8 mouse cellular contexts compared by ENCODE assay signal in genomic region chr9:14274586-14274985, GRCm38 (mm10). TPM values are rescaled to one million over a fixed set of nuclear protein-coding genes. Genes with fewer than 3 reads are reported as not detected.
A peak's percentile ranks its signal among the peaks of the same experiment; 100 is the strongest.
DNase-seq lines count a peak whose midpoint lies in the region; ATAC-seq and TF ChIP-seq lines count a peak whose summit lies in the region.

No protein-coding gene starts in this region.

- TF ChIP-seq EP300 in heart, adult 2 months (IDR thresholded peaks at IDR 0.05; ENCODE audit: insufficient read depth, low read depth, low read length) = no peak
- no peak for TF ChIP-seq EP300 in CH12.LX (IDR thresholded peaks at IDR 0.05; ENCODE audit: low read length)

- TF ChIP-seq RAD21 in CH12.LX (IDR thresholded peaks at IDR 0.05; ENCODE audit: low read depth, low read length) = no peak

- 52% methylated on average over 5 of the region's 5 CpGs for WGBS in heart, adult 2 months
- 30% methylated on average over 5 of the region's 5 CpGs for WGBS in forebrain, embryonic 14.5 days
- WGBS in liver, embryonic 12.5 days (ENCODE audit: insufficient replicate concordance) = 38% methylated on average over 5 of the region's 5 CpGs

- dilution Hi-C loops in CH12.LX (cut with MboI; ENCODE audit: extremely low pct_ligation_motif_present, extremely low pct_unique_long_range_greater_than_20kb, low sequenced_read_pairs) = no loop called here

- no peaks in the 10 kb centered on the region for H3K9me3 ChIP-seq in CH12.LX (replicated peaks; ENCODE audit: low read length)
- H3K9me3 ChIP-seq in forebrain, embryonic 14.5 days (replicated peaks; ENCODE audit: control insufficient read depth, low read length) = no peaks in the 10 kb centered on the region
- H3K9me3 ChIP-seq in liver, embryonic 12.5 days (replicated peaks) = no peaks in the 10 kb centered on the region

- no peak for DNase-seq in heart, adult 2 months
- no peak for DNase-seq in heart, postnatal 10 days
- no peak for DNase-seq in CH12.LX (ENCODE audit: extremely low read depth)
- DNase-seq in forebrain, embryonic 14.5 days (ENCODE audit: low spot score) = no peak
- DNase-seq in adrenal gland, postnatal 4 days (ENCODE audit: low spot score in 2 of 2) = no peak
- no peak for DNase-seq in adrenal gland, adult 8-10 months
- DNase-seq in embryo, embryonic 10 days (ENCODE audit: low spot score) = no peak

- no peak overlapping the region for H3K9ac ChIP-seq in heart, adult 2 months (ENCODE audit: low read depth, low read length)
- H3K9ac ChIP-seq in CH12.LX (ENCODE audit: insufficient read depth, low read depth) = peak overlapping the region; percentile 35; the same call in 1 of the 2 replicates
- peak overlapping the region; percentile 59; the same call in 1 of the 2 replicates for H3K9ac ChIP-seq in forebrain, embryonic 14.5 days (ENCODE audit: low read length)
- 0 out of 2 replicates have a peak overlapping the region, but pooled peaks have one; percentile 50 for H3K9ac ChIP-seq in liver, embryonic 12.5 days

- no peaks in the 10 kb centered on the region for H3K4me1 ChIP-seq in heart, adult 2 months (ENCODE audit: control insufficient read depth, insufficient read depth, low read length)
- peaks cover 5 to 25% of the 10 kb centered on the region in 2 experiments for H3K4me1 ChIP-seq in CH12.LX (ENCODE audit: control insufficient read depth in 1 of 2, insufficient read depth in 2 of 2)
- H3K4me1 ChIP-seq in forebrain, embryonic 14.5 days (ENCODE audit: control insufficient read depth, insufficient read depth, low read length) = 0 out of 2 replicates have a peak, but pooled peaks cover 7% of the 10 kb centered on the region
- H3K4me1 ChIP-seq in liver, embryonic 12.5 days = peaks cover 25% of the 10 kb centered on the region

- intact Hi-C loops in heart, adult 2 months (cut with DNase I) = loop anchor here (2.0 kb wide), 1 partner anchor 386 kb away; no protein-coding TSS in a partner anchor
- intact Hi-C loops in heart, postnatal 10 days (cut with DNase I) = no loop called here

- peak overlapping the region; percentile 38; the same call in 1 of the 2 replicates for H3K4me2 ChIP-seq in CH12.LX (ENCODE audit: insufficient read depth, low read depth, poor library complexity, severe bottlenecking)
- H3K4me2 ChIP-seq in forebrain, embryonic 14.5 days (ENCODE audit: low read length) = peak overlapping the region; percentile 63
- H3K4me2 ChIP-seq in liver, embryonic 12.5 days = peak overlapping the region; percentile 90

- H3K4me3 ChIP-seq in heart, adult 2 months = peak overlapping the region; percentile 67
- peak overlapping the region in 1 of 3 experiments; percentile 78 for H3K4me3 ChIP-seq in CH12.LX (replicated peaks in 1 of 3; ENCODE audit: low read depth in 2 of 3, low read length in 2 of 3, poor library complexity in 1 of 3)
- peak overlapping the region; percentile 93; the same call in 1 of the 2 replicates for H3K4me3 ChIP-seq in forebrain, embryonic 14.5 days (ENCODE audit: low read depth, low read length)
- peak overlapping the region; percentile 68 for H3K4me3 ChIP-seq in liver, embryonic 12.5 days

- in situ Hi-C loops in CH12.LX (cut with MboI; ENCODE audit: low pct_ligation_motif_present, low pct_unique_long_range_greater_than_20kb, low sequenced_read_pairs) = loop anchor here (10.0 kb wide), 1 partner anchor 90 kb away; no protein-coding TSS in a partner anchor

- H3K79me2 ChIP-seq in heart, adult 2 months (replicated peaks; ENCODE audit: control insufficient read depth, insufficient read depth, low read length) = no peaks in the 10 kb centered on the region
- H3K79me2 ChIP-seq in CH12.LX (replicated peaks; ENCODE audit: control insufficient read depth, extremely low read depth, insufficient read depth, poor library complexity, severe bottlenecking) = peaks cover 7% of the 10 kb centered on the region; the same call in 1 of the 2 replicates

- no peaks in the 10 kb centered on the region for H3K36me3 ChIP-seq in heart, adult 2 months (ENCODE audit: control insufficient read depth, insufficient read depth, low read length)
- no peaks in the 10 kb centered on the region for H3K36me3 ChIP-seq in CH12.LX (replicated peaks in 1 of 2; ENCODE audit: control insufficient read depth in 1 of 2, insufficient read depth in 1 of 2, low read length in 1 of 2)
- H3K36me3 ChIP-seq in forebrain, embryonic 14.5 days (ENCODE audit: control insufficient read depth, insufficient read depth, low read length) = no peaks in the 10 kb centered on the region
- no peaks in the 10 kb centered on the region for H3K36me3 ChIP-seq in liver, embryonic 12.5 days

- no peak for TF ChIP-seq POLR2A in heart, adult 2 months (IDR thresholded peaks at IDR 0.05; ENCODE audit: insufficient read depth, low read depth, low read length)
- no peak for TF ChIP-seq POLR2A in CH12.LX (IDR thresholded peaks at IDR 0.05; ENCODE audit: low read depth, low read length)

- ATAC-seq in forebrain, embryonic 14.5 days = no peak
- no peak for ATAC-seq in liver, embryonic 12.5 days

- peak overlapping the region; percentile 80 for H3K27ac ChIP-seq in heart, adult 2 months
- H3K27ac ChIP-seq in CH12.LX (ENCODE audit: insufficient read depth, low read depth) = peak overlapping the region; percentile 9; the same call in 1 of the 2 replicates
- peak overlapping the region; percentile 70; the same call in 1 of the 2 replicates for H3K27ac ChIP-seq in forebrain, embryonic 14.5 days (ENCODE audit: low read depth, low read length)
- 0 out of 2 replicates have a peak overlapping the region, but pooled peaks have one; percentile 58 for H3K27ac ChIP-seq in liver, embryonic 12.5 days

- no peaks in the 10 kb centered on the region for H3K27me3 ChIP-seq in heart, adult 2 months (ENCODE audit: control insufficient read depth, insufficient read depth, low read length)
- H3K27me3 ChIP-seq in CH12.LX (replicated peaks) = no peaks in the 10 kb centered on the region
- H3K27me3 ChIP-seq in forebrain, embryonic 14.5 days (replicated peaks; ENCODE audit: control insufficient read depth, insufficient read depth, low read length) = no peaks in the 10 kb centered on the region
- peaks cover 25% of the 10 kb centered on the region for H3K27me3 ChIP-seq in liver, embryonic 12.5 days (replicated peaks)

- TF ChIP-seq CTCF in heart, adult 2 months (IDR thresholded peaks at IDR 0.05) = no peak
- no peak for TF ChIP-seq CTCF in CH12.LX (conservative IDR thresholded peaks at IDR 0.05 in 1 of 2, IDR thresholded peaks at IDR 0.05 in 1 of 2; ENCODE audit: low read depth in 2 of 2, low read length in 2 of 2)

TF ChIP-seq in CH12.LX, 34 proteins besides CTCF, POLR2A, EP300 and RAD21:
- TF ChIP-seq SMC3 (IDR thresholded peaks at IDR 0.05; ENCODE audit: low read depth, low read length) (no peak), JUN (IDR thresholded peaks at IDR 0.05; ENCODE audit: insufficient read depth, low read depth, low read length) (no peak), USF1 (IDR thresholded peaks at IDR 0.05; ENCODE audit: low read depth, low read length) (no peak), SIN3A (IDR thresholded peaks at IDR 0.05; ENCODE audit: low read length) (no peak), PAX5 (IDR thresholded peaks at IDR 0.05; ENCODE audit: low read length) (no peak), HCFC1 (IDR thresholded peaks at IDR 0.05; ENCODE audit: low read depth, low read length) (no peak), NELFE (IDR thresholded peaks at IDR 0.05; ENCODE audit: low read depth, low read length) (no peak), MEF2A (IDR thresholded peaks at IDR 0.05; ENCODE audit: borderline replicate concordance, low read depth, low read length) (no peak), POLR2AphosphoS2 (IDR thresholded peaks at IDR 0.05; ENCODE audit: low read depth, low read length) (no peak), CHD1 (IDR thresholded peaks at IDR 0.05; ENCODE audit: low read depth, low read length) (no peak), MYC (IDR thresholded peaks at IDR 0.05; ENCODE audit: low read depth, low read length) (no peak), CHD2 (IDR thresholded peaks at IDR 0.05; ENCODE audit: low read length) (no peak), E2F4 (IDR thresholded peaks at IDR 0.05; ENCODE audit: insufficient replicate concordance, low read depth, low read length) (no peak), GABPA (IDR thresholded peaks at IDR 0.05; ENCODE audit: insufficient replicate concordance, low read depth, low read length) (no peak)

RNA-seq across cellular contexts. Expression of gene Sesn3, which starts 0.3 kb away (rescaled TPM):
- total RNA-seq in heart, adult 2 months (2021) = 10 to 100 TPM; 21.0 to 23.9 TPM
- 3.9 and 8.5 TPM in 2 replicates for polyA plus RNA-seq in heart, adult 2 months (2012; rRNA removed)
- total RNA-seq in heart, postnatal 10 days (2021) = 10 to 100 TPM; 25.0 to 31.3 TPM
- 3.8 and 4.6 TPM in 2 replicates for total RNA-seq in CH12.LX (2012; rRNA removed)
- 3.9 TPM in 2 replicates for total RNA-seq in CH12.LX (2014; rRNA removed)
- 14.3 and 16.1 TPM in 2 replicates for polyA plus RNA-seq in CH12.LX (2012; ENCODE audit: insufficient read length, low read depth)
- polyA plus RNA-seq in forebrain, embryonic 14.5 days (2014; fragmentation: Nextera tagmentation; extraction: Ambion mirVana) = 12.4 and 18.6 TPM in 2 replicates
- 1.8 and 2.4 TPM in 2 replicates for polyA plus RNA-seq in liver, embryonic 12.5 days (2016; fragmentation: Nextera tagmentation; extraction: Ambion mirVana)
- 10 to 100 TPM; 50.7 to 52.8 TPM for total RNA-seq in adrenal gland, postnatal 4 days (2021)
- 10 to 100 TPM; 90.4 to 92.4 (median 91.1) TPM for total RNA-seq in adrenal gland, adult 8-10 months (2022)

Comparison
In these comparisons a context has a peak if more than half of its experiments do, and no peak if none do; other contexts are left out.
1. H3K27ac ChIP-seq: peak in every context shown above with its lines; median percentile 80 in heart, adult 2 months; 70 in forebrain, embryonic 14.5 days; 58 in liver, embryonic 12.5 days; 9 in CH12.LX.
2. H3K4me2 ChIP-seq: peak in every context shown above with its lines; median percentile 90 in liver, embryonic 12.5 days; 63 in forebrain, embryonic 14.5 days; 38 in CH12.LX.